Mouse (Mus musculus): ENCODE data around the gene Ptpn21. TPM values are rescaled to one million over a fixed set of nuclear protein-coding genes. Genes with fewer than 3 reads are reported as not detected.

Gene Ptpn21
- polyA plus RNA-seq, 1 experiment from 2014 or later, result 4.9 TPM

DNA sequence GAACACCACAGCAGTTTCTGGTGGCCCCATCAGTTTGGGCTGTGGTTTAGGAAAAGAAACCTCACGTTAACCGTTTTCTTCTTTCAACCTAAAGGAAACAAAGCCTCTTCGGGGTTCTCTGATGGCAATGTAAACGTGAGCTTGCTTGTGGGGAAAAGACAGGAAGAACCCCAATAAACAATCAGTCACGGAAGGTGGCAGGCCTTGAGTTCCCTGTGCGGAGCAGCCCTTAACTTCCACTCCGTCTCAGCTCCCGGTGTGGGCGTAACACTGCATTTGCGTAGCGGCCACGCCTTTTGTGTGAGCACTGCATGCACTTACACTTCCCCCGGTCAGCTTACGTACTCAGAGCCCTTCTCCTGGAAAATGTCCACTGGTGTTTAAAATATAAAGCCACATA is 59.9 kb downstream of the Ptpn21 start:
- no peaks in the 10 kb centered on the region for H3K9me3 ChIP-seq (ENCODE audit: control insufficient read depth, low read length)
- 51% methylated on average over 14 of the region's 14 CpGs for WGBS
- ATAC-seq (ENCODE audit: low FRiP score), result no peak
- H3K9ac ChIP-seq, result no peak overlapping the region
- no peak overlapping the region for H3K4me2 ChIP-seq (replicated peaks)
- no peak for DNase-seq (ENCODE audit: low spot score)
- no peaks in the 10 kb centered on the region for H3K4me1 ChIP-seq (replicated peaks; ENCODE audit: control insufficient read depth, insufficient read depth, low read length)
- no peaks in the 10 kb centered on the region for H3K27me3 ChIP-seq (ENCODE audit: control insufficient read depth, insufficient read depth, low read length)
- peaks cover 6% of the 10 kb centered on the region; the same call in 1 of the 2 replicates for H3K36me3 ChIP-seq (replicated peaks; ENCODE audit: control insufficient read depth, insufficient read depth)
- H3K27ac ChIP-seq, result no peak overlapping the region
- no peak overlapping the region for H3K4me3 ChIP-seq (replicated peaks; ENCODE audit: low read length)

DNA sequence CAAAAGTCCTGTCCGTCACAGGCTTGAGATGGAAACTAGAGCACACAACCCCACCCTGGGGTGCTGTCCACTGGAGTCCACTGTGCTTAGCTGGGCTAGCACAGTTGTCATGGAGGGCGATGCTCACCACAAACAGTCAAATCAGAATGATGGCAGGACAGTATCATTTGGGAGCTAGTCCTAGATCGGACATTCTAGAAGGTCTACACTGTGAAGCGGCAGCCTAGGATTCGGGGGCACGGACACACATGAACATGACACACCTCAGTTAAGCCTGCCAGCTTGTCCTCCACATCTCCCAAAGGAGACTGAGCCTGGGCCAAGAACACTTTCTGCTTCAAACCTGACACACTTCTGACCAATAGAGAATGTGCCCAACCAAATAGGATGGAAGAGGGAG is 60.3 kb downstream of the Ptpn21 start:
- Histone ChIP-seq H3K4me2 (replicated peaks) (no peak overlapping the region), H3K27me3 (ENCODE audit: control insufficient read depth, insufficient read depth, low read length) (no peaks in the 10 kb centered on the region), H3K9me3 (ENCODE audit: control insufficient read depth, low read length) (no peaks in the 10 kb centered on the region), H3K27ac (no peak overlapping the region), H3K9ac (no peak overlapping the region), H3K4me1 (replicated peaks; ENCODE audit: control insufficient read depth, insufficient read depth, low read length) (no peaks in the 10 kb centered on the region), H3K36me3 (replicated peaks; ENCODE audit: control insufficient read depth, insufficient read depth) (peaks cover 1% of the 10 kb centered on the region; the same call in 1 of the 2 replicates), H3K4me3 (replicated peaks; ENCODE audit: low read length) (no peak overlapping the region)
- 96% methylated on average over 6 of the region's 6 CpGs for WGBS
- DNase-seq (ENCODE audit: low spot score) (no peak), ATAC-seq (ENCODE audit: low FRiP score) (no peak)

DNA sequence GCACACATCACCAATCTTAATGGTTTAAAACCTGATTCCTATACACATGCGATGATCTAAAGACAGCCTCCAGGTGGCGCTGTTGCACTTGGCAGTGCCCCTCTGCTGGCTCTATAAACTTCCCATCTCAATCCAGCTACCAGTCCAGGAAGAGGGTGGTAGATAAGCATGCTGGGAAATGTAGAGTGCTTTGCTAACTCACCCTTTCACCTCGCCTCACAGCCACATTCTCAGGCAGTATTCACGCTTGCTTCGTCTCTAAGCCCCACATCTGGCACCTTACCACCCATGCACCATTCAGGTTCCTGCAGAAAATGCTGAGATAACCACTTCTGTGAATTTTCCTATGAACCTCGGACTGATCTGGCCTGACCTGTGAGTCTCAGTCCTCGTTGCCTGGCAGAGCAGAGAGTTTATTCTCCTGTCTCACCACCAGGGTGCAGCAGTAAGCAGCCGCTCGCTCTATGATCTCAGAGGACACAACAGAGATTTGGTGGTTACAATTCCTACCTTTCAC is 62.5 kb downstream of the Ptpn21 start:
- Histone ChIP-seq H3K27ac (no peak overlapping the region; the same call in 1 of the 2 replicates), H3K9ac (no peak overlapping the region), H3K9me3 (ENCODE audit: control insufficient read depth, low read length) (no peaks in the 10 kb centered on the region), H3K36me3 (replicated peaks; ENCODE audit: control insufficient read depth, insufficient read depth) (0 out of 2 replicates have a peak, but pooled peaks cover 12% of the 10 kb centered on the region), H3K4me3 (replicated peaks; ENCODE audit: low read length) (0 out of 2 replicates have a peak overlapping the region, but pooled peaks have one; percentile 10), H3K4me1 (replicated peaks; ENCODE audit: control insufficient read depth, insufficient read depth, low read length) (no peaks in the 10 kb centered on the region), H3K27me3 (ENCODE audit: control insufficient read depth, insufficient read depth, low read length) (no peaks in the 10 kb centered on the region), H3K4me2 (replicated peaks) (peak overlapping the region; percentile 42)
- 11% methylated on average over 9 of the region's 9 CpGs for WGBS
- DNase-seq (ENCODE audit: low spot score) (peak; percentile 83), ATAC-seq (ENCODE audit: low FRiP score) (peak; percentile 82)

DNA sequence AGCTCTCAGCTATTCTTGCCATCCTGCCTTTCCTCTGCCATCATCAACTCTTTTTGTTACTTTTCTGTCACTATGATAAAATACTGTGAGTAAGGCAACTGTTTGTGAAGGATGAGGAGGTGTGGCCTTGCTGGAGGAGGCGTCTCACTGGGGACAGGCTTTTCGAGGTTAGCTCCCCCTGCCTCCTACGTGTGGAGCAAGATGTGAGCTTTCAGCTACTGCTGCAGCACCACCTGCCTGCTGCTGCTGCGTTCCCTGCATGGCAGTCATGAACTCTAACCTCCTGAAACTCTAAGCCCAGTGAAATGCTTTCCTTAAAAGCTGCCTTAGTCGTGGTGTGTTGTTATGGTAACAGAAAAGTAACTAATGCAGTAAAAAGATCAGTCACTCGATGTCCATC is 63.3 kb downstream of the Ptpn21 start:
- H3K27me3 ChIP-seq (ENCODE audit: control insufficient read depth, insufficient read depth, low read length), result no peaks in the 10 kb centered on the region
- no peak overlapping the region for H3K4me2 ChIP-seq (replicated peaks)
- no peaks in the 10 kb centered on the region for H3K9me3 ChIP-seq (ENCODE audit: control insufficient read depth, low read length)
- no peaks in the 10 kb centered on the region for H3K4me1 ChIP-seq (replicated peaks; ENCODE audit: control insufficient read depth, insufficient read depth, low read length)
- no peak for DNase-seq (ENCODE audit: low spot score)
- H3K27ac ChIP-seq, result no peak overlapping the region
- no peak overlapping the region for H3K9ac ChIP-seq
- 57% methylated on average over 6 of the region's 6 CpGs for WGBS
- ATAC-seq (ENCODE audit: low FRiP score), result no peak
- peaks cover 19% of the 10 kb centered on the region; the same call in 1 of the 2 replicates for H3K36me3 ChIP-seq (replicated peaks; ENCODE audit: control insufficient read depth, insufficient read depth)
- H3K4me3 ChIP-seq (replicated peaks; ENCODE audit: low read length), result no peak overlapping the region

DNA sequence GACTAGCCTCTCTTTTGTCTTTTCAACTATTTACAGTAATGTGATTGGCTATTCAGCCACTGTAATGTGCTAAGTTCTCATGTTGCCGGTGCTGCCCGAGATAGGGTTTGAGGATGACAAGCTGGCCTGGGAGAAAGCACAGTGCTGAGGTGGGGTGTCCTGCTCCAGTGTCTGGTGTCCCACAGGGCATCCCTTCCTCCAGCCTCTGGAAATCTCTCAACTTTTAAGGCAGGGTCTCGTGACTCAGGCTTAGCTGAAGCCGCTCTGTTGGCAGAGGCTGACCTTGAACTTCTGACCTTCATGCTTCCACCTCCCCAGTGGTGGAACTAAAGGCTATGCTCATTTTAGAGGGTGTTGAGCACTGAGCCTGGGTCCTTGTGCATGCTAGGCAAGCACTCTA is 66.8 kb downstream of the Ptpn21 start:
- 92% methylated on average over 4 of the region's 4 CpGs for WGBS
- no peak for DNase-seq (ENCODE audit: low spot score)

DNA sequence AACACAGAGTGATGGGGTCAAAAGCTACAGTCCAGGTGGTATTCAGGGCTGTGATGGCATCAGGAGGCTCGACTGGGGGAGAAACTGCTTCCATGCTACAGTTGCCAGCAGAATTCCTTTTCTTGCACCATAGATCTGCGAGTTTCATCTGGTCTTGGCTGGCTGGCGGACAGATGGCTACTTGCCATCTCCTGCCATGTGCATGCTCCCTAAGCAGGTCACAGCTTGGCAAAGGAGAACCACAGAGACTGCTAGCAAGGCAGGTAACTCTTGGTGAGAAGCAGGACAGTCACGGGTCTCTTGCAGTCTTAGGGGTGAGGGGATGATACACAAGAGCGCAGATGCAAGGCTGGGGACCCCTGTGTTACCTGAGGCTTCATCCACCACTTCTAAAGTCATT is 67.3 kb downstream of the Ptpn21 start:
- no peak overlapping the region for H3K4me3 ChIP-seq (replicated peaks; ENCODE audit: low read length)
- H3K4me1 ChIP-seq (replicated peaks; ENCODE audit: control insufficient read depth, insufficient read depth, low read length), result no peaks in the 10 kb centered on the region
- WGBS, result 89% methylated on average over 5 of the region's 5 CpGs
- no peaks in the 10 kb centered on the region for H3K9me3 ChIP-seq (ENCODE audit: control insufficient read depth, low read length)
- H3K27ac ChIP-seq, result no peak overlapping the region
- H3K4me2 ChIP-seq (replicated peaks), result no peak overlapping the region
- H3K36me3 ChIP-seq (replicated peaks; ENCODE audit: control insufficient read depth, insufficient read depth), result peaks cover 22% of the 10 kb centered on the region
- DNase-seq (ENCODE audit: low spot score), result no peak
- H3K9ac ChIP-seq, result no peak overlapping the region
- H3K27me3 ChIP-seq (ENCODE audit: control insufficient read depth, insufficient read depth, low read length), result no peaks in the 10 kb centered on the region
- no peak for ATAC-seq (ENCODE audit: low FRiP score)

More for the DNA sequence above, 66.8 kb downstream of the Ptpn21 start:
- Histone ChIP-seq H3K27ac (no peak overlapping the region), H3K9me3 (ENCODE audit: control insufficient read depth, low read length) (no peaks in the 10 kb centered on the region), H3K4me3 (replicated peaks; ENCODE audit: low read length) (no peak overlapping the region), H3K36me3 (replicated peaks; ENCODE audit: control insufficient read depth, insufficient read depth) (peaks cover 21% of the 10 kb centered on the region; the same call in 1 of the 2 replicates), H3K9ac (no peak overlapping the region), H3K4me2 (replicated peaks) (no peak overlapping the region), H3K4me1 (replicated peaks; ENCODE audit: control insufficient read depth, insufficient read depth, low read length) (no peaks in the 10 kb centered on the region), H3K27me3 (ENCODE audit: control insufficient read depth, insufficient read depth, low read length) (no peaks in the 10 kb centered on the region)
- ATAC-seq (ENCODE audit: low FRiP score), result no peak

DNA sequence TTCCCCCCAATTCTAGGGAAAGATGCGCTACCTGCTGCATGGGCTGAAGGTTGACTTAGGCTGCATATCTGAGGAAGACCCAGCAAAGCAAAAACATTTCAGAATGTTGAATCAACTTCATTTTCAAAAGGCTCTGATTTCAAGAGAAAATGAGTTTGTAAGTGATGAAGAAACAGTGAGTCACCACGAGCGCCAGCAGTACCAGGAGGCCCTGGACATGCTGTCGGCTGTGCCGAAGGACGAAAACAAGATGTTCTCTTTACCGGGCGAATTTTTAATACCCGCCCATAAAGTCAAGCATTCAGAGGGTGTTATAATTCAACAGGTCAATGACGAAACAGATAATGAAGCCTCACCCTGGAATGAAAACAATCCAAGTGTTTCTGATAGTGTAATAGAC is 68.1 kb downstream of the Ptpn21 start:
- no peak overlapping the region for H3K9ac ChIP-seq
- H3K4me1 ChIP-seq (replicated peaks; ENCODE audit: control insufficient read depth, insufficient read depth, low read length), result no peaks in the 10 kb centered on the region
- H3K27ac ChIP-seq, result no peak overlapping the region
- no peak overlapping the region for H3K4me3 ChIP-seq (replicated peaks; ENCODE audit: low read length)
- no peaks in the 10 kb centered on the region for H3K9me3 ChIP-seq (ENCODE audit: control insufficient read depth, low read length)
- ATAC-seq (ENCODE audit: low FRiP score) (no peak), DNase-seq (ENCODE audit: low spot score) (no peak)
- WGBS, result 96% methylated on average over 10 of the region's 10 CpGs
- H3K27me3 ChIP-seq (ENCODE audit: control insufficient read depth, insufficient read depth, low read length), result no peaks in the 10 kb centered on the region
- peaks cover 27% of the 10 kb centered on the region for H3K36me3 ChIP-seq (replicated peaks; ENCODE audit: control insufficient read depth, insufficient read depth)
- no peak overlapping the region for H3K4me2 ChIP-seq (replicated peaks)

DNA sequence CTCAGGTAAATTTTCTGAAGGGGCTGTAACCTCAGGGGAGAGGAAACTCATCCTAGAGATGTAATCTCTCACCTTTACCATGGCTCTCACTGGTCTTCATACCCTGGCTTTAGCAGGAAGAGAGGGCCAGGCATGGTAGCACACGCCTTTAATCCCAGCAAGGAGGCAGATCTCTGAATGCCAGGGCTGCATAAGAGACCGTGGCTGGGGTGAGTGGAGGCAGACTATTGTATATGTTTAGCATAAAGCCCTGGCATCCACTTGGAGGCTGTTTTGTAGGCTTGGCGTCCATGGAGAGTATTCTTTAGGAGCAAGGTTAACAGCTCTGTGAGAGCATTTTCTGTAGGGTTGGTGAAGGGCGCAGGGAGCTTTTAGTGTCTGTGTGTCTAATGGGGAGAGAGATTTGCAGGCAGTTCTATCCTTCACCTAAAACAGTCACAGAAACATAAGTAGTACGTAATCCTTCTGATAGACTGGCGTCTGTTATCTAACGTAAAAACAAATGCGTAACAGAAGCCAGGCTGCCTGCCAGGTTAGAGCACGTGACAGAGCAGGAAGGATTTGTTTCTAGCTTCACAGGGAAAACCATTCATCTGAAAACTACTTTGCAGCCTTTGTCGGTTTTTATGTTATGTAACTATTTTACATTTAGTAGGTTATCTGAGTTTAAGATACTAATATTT is 68.9 kb downstream of the Ptpn21 start:
- Histone ChIP-seq H3K4me1 (replicated peaks; ENCODE audit: control insufficient read depth, insufficient read depth, low read length) (no peaks in the 10 kb centered on the region), H3K36me3 (replicated peaks; ENCODE audit: control insufficient read depth, insufficient read depth) (peaks cover 33% of the 10 kb centered on the region), H3K4me3 (replicated peaks; ENCODE audit: low read length) (no peak overlapping the region), H3K4me2 (replicated peaks) (no peak overlapping the region), H3K9me3 (ENCODE audit: control insufficient read depth, low read length) (no peaks in the 10 kb centered on the region), H3K9ac (no peak overlapping the region), H3K27ac (no peak overlapping the region), H3K27me3 (ENCODE audit: control insufficient read depth, insufficient read depth, low read length) (no peaks in the 10 kb centered on the region)
- ATAC-seq (ENCODE audit: low FRiP score) (no peak), DNase-seq (ENCODE audit: low spot score) (no peak)
- 82% methylated on average over 10 of the region's 10 CpGs for WGBS

DNA sequence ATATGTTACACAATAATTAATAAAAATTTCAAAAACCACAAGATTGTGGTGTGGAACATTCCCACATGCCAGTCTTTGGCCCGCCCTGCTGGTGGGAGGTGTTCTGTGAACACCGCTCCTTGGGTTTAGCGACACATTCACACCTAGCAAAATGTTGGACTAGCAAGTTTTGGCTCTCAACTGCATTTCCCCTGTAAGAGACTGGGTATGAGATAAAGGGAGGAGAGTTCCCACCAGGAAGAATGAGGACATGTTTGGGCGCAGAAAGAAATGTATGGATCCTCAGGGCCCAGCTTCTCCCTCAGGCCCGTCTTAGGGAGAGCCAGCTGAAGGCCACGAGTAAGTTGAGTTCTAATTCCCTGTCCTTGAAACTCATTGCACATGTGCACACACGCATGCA is 74.6 kb downstream of the Ptpn21 start:
- H3K4me1 ChIP-seq (replicated peaks; ENCODE audit: control insufficient read depth, insufficient read depth, low read length), result no peaks in the 10 kb centered on the region

More for the DNA sequence above, 74.6 kb downstream of the Ptpn21 start:
- Histone ChIP-seq H3K9ac (no peak overlapping the region), H3K36me3 (replicated peaks; ENCODE audit: control insufficient read depth, insufficient read depth) (peaks cover 54% of the 10 kb centered on the region), H3K4me3 (replicated peaks; ENCODE audit: low read length) (no peak overlapping the region), H3K9me3 (ENCODE audit: control insufficient read depth, low read length) (no peaks in the 10 kb centered on the region), H3K27me3 (ENCODE audit: control insufficient read depth, insufficient read depth, low read length) (no peaks in the 10 kb centered on the region), H3K4me2 (replicated peaks) (no peak overlapping the region), H3K27ac (no peak overlapping the region)
- DNase-seq (ENCODE audit: low spot score), result no peak
- no peak for ATAC-seq (ENCODE audit: low FRiP score)
- WGBS, result 96% methylated on average over 7 of the region's 7 CpGs
